Mouse (Mus musculus): ENCODE results near the gene Ifngr1. TPM values are rescaled to one million over a fixed set of nuclear protein-coding genes. Genes with fewer than 3 reads are reported as not detected.

Ifngr1 gene
- polyA plus RNA-seq (2012; rRNA removed): 16.0 and 17.0 TPM in 2 replicates

DNA sequence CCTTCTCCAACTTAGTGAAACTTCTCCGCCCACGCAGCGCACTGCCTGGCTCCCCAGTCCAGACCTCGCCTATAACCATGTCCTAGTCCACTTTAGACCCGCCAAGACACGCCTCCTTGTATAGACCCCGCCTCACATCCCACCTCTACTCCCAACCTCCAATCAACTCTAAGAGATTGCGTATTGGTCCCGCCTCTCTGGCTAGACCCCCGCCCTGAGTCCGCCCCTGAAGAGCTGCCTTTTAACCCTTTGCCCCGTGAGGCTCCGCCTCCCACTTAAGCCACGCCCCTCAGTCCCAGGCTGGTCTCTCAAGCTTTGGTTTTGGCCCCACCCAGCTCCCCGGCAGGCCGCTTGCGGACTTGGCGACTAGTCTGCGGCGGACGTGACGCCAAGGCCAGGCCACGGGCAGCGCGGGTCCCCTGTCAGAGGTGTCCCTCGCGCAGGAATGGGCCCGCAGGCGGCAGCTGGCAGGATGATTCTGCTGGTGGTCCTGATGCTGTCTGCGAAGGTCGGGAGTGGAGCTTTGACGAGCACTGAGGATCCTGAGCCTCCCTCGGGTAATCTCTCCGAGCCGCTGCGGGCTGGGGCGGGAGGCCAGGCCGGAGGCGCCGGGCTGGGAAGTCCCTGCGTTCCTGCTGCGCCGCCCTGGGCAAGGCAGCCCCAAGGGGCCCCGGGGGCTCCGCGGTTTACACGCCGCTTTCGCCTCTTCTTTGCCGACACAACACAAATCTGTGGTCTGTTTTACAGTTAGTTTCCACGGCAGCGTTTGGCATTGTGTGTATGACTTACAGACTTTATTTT lies at the start of gene Ifngr1:
Gene Ifngr1, plus strand, starts transcription at position 309 of the 801 bp plus-strand sequence.
- no peaks in the 10 kb centered on the region for H3K27me3 ChIP-seq (ENCODE audit: control insufficient read depth, insufficient read depth, low read length)
- under 1% methylated on average over 52 of the region's 52 CpGs for WGBS
- H3K4me3 ChIP-seq (replicated peaks; ENCODE audit: insufficient read depth, low read depth, low read length): peak within 1 kb of the TSS; percentile 78
- peaks cover 5% of the 10 kb centered on the region; the same call in 1 of the 2 replicates for H3K4me1 ChIP-seq (ENCODE audit: control insufficient read depth, insufficient read depth, low read length)
- DNase-seq: peak; percentile 98 to 99
- TF ChIP-seq CTCF (IDR thresholded peaks at IDR 0.05; ENCODE audit: borderline replicate concordance, insufficient read depth, low read depth, low read length) (no peak), POLR2A (IDR thresholded peaks at IDR 0.05; ENCODE audit: borderline replicate concordance, insufficient read depth, low read length) (peak; percentile 63; the same call in 1 of the 2 replicates)
- H3K27ac ChIP-seq (ENCODE audit: insufficient read depth, low read length): no peak within 1 kb of the TSS

DNA sequence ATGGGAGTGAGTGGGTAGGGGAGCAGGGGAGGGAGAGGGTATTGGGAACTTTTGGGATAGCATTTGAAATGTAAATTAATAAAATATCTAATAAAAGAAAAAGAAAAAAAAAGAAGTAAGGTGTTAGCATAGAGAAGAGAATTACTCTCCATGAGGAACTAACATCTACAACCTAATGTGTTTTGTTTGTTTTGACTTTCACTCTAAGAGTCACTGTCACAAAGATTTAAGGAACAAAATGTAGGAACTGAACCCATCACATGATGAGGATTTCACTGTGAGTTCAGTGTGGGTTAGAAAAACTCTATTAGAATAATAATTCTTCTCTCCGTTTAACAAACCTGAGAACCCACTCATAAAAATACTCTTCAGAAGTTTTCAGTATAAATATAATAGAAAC lies 44.9 kb upstream of the Ifngr1 start:
- H3K4me3 ChIP-seq (replicated peaks; ENCODE audit: insufficient read depth, low read depth, low read length): no peak overlapping the region
- no peaks in the 10 kb centered on the region for H3K4me1 ChIP-seq (ENCODE audit: control insufficient read depth, insufficient read depth, low read length)
- H3K27me3 ChIP-seq (ENCODE audit: control insufficient read depth, insufficient read depth, low read length): no peaks in the 10 kb centered on the region
- no peak overlapping the region for H3K27ac ChIP-seq (ENCODE audit: insufficient read depth, low read length)
- TF ChIP-seq POLR2A (IDR thresholded peaks at IDR 0.05; ENCODE audit: borderline replicate concordance, insufficient read depth, low read length): no peak
- WGBS: 98% methylated on average over 1 of the region's 1 CpGs
- no peak for DNase-seq

DNA sequence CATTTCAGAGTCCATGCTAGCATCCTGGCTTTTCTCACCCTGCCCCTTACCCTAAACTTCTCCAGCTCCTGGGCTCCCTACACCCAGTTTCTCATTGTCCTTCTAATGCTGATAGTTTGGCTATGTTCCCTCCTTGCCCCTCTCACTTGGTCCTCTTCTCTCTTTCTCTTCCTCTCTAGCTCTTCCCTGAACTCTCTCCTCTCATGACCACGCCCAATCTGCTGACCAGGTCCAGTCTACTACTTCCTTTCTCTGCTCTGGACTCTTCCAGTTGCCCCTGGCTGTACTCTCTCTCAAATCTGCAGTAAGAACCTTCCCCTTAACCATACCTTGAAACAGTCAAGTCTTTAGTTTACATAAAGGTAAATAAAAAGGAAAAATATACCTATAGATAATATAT lies 43.7 kb upstream of the Ifngr1 start:
- no peaks in the 10 kb centered on the region for H3K27me3 ChIP-seq (ENCODE audit: control insufficient read depth, insufficient read depth, low read length)
- no peaks in the 10 kb centered on the region for H3K4me1 ChIP-seq (ENCODE audit: control insufficient read depth, insufficient read depth, low read length)
- no peak for DNase-seq
- H3K27ac ChIP-seq (ENCODE audit: insufficient read depth, low read length): no peak overlapping the region
- TF ChIP-seq POLR2A (IDR thresholded peaks at IDR 0.05; ENCODE audit: borderline replicate concordance, insufficient read depth, low read length) (no peak), CTCF (IDR thresholded peaks at IDR 0.05; ENCODE audit: borderline replicate concordance, insufficient read depth, low read depth, low read length) (no peak)
- H3K4me3 ChIP-seq (replicated peaks; ENCODE audit: insufficient read depth, low read depth, low read length): no peak overlapping the region
- WGBS: 57% methylated on average over 1 of the region's 1 CpGs

DNA sequence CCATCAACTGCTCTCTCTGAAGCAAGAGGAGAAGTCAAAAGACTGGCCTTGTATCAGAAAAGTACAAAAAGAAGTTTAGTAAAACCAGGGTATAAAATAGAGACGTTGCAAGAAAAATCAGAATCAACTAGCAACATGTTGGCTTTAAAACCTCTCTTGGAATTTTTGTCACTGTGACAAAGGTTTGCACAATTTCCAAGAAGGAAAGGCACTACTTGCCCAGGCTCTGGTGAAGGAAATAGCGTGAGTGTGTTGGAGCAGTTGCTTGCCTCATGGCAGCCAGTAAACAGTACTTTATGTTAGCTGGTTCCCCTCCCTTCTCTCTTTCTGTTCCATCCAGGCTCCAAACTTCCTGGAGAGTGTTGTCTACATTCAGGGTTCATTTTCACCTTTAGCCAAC lies 43.3 kb upstream of the Ifngr1 start:
- Histone ChIP-seq H3K27me3 (ENCODE audit: control insufficient read depth, insufficient read depth, low read length) (no peaks in the 10 kb centered on the region), H3K4me1 (ENCODE audit: control insufficient read depth, insufficient read depth, low read length) (no peaks in the 10 kb centered on the region), H3K27ac (ENCODE audit: insufficient read depth, low read length) (no peak overlapping the region), H3K4me3 (replicated peaks; ENCODE audit: insufficient read depth, low read depth, low read length) (no peak overlapping the region)
- 86% methylated on average over 2 of the region's 2 CpGs for WGBS
- TF ChIP-seq CTCF (IDR thresholded peaks at IDR 0.05; ENCODE audit: borderline replicate concordance, insufficient read depth, low read depth, low read length) (no peak), POLR2A (IDR thresholded peaks at IDR 0.05; ENCODE audit: borderline replicate concordance, insufficient read depth, low read length) (no peak)
- no peak for DNase-seq

DNA sequence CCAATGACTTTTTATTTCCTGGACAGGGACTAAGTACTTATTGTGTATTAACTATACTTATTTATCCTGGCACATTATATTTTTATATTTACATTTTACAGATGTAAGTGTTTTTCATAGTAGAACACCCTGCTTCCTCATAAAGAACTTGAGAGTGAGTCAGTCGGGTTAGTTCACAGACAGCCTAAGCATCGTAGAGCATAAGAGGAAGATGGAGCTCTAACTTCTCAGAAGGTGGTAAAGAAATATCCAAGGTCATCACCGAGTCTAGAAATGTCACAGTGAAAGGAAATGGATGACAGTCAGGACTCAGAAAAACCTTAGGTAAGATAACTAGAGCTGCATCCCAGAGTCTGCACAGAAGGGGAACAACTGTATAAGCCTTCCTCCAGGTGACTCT lies 40.2 kb upstream of the Ifngr1 start:
- Histone ChIP-seq H3K4me1 (ENCODE audit: control insufficient read depth, insufficient read depth, low read length) (no peaks in the 10 kb centered on the region), H3K27me3 (ENCODE audit: control insufficient read depth, insufficient read depth, low read length) (no peaks in the 10 kb centered on the region), H3K4me3 (replicated peaks; ENCODE audit: insufficient read depth, low read depth, low read length) (no peak overlapping the region), H3K27ac (ENCODE audit: insufficient read depth, low read length) (no peak overlapping the region)
- no peak for DNase-seq
- 86% methylated on average over 3 of the region's 3 CpGs for WGBS
- TF ChIP-seq POLR2A (IDR thresholded peaks at IDR 0.05; ENCODE audit: borderline replicate concordance, insufficient read depth, low read length) (no peak), CTCF (IDR thresholded peaks at IDR 0.05; ENCODE audit: borderline replicate concordance, insufficient read depth, low read depth, low read length) (no peak)

DNA sequence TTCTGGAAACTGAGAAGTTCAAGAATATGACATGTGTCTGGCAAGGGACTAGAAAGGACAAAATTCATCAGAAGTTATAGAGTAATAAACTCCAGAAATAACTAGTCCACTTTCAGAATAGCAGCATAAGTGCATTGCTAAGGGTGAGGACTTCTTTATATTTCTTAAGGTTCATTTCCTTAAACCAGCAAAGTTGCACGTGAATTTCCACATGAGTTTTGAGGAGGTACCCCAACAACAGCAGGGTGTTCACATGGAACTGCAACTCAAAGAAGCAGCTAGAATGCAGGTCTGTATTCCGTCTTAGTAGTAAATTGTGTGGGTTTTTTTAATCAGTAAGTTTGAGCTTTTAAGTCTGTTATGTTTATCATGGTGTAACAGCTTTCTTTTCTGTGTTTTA lies 37.9 kb upstream of the Ifngr1 start:
- no peak overlapping the region for H3K27ac ChIP-seq (ENCODE audit: insufficient read depth, low read length)
- no peak for DNase-seq
- 81% methylated on average over 2 of the region's 2 CpGs for WGBS
- no peaks in the 10 kb centered on the region for H3K4me1 ChIP-seq (ENCODE audit: control insufficient read depth, insufficient read depth, low read length)
- TF ChIP-seq CTCF (IDR thresholded peaks at IDR 0.05; ENCODE audit: borderline replicate concordance, insufficient read depth, low read depth, low read length) (no peak), POLR2A (IDR thresholded peaks at IDR 0.05; ENCODE audit: borderline replicate concordance, insufficient read depth, low read length) (no peak)
- H3K4me3 ChIP-seq (replicated peaks; ENCODE audit: insufficient read depth, low read depth, low read length): no peak overlapping the region
- no peaks in the 10 kb centered on the region for H3K27me3 ChIP-seq (ENCODE audit: control insufficient read depth, insufficient read depth, low read length)

DNA sequence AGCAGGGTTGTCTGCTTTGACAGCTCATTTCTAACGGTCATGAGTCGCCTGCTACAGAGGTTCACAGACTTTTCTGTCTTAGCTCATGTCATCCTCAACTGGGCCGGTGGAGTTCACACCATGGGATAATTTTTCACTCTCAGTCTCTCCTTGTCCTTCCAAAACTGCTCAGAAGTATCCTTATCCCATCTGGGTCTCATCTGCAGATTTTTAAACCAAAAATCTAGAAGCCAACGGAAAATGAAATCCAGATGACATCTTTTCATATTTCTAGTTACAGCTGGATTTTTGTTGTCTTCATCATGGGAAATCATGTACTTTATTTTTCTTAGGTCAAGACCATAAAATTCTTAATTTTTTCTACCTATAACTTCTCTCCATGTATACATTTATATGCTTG lies 34.1 kb upstream of the Ifngr1 start:
- Histone ChIP-seq H3K4me3 (replicated peaks; ENCODE audit: insufficient read depth, low read depth, low read length) (no peak overlapping the region), H3K27ac (ENCODE audit: insufficient read depth, low read length) (no peak overlapping the region), H3K27me3 (ENCODE audit: control insufficient read depth, insufficient read depth, low read length) (no peaks in the 10 kb centered on the region), H3K4me1 (ENCODE audit: control insufficient read depth, insufficient read depth, low read length) (no peaks in the 10 kb centered on the region)
- WGBS: 93% methylated on average over 4 of the region's 4 CpGs
- DNase-seq: no peak
- TF ChIP-seq POLR2A (IDR thresholded peaks at IDR 0.05; ENCODE audit: borderline replicate concordance, insufficient read depth, low read length): no peak
- TF ChIP-seq CTCF (IDR thresholded peaks at IDR 0.05; ENCODE audit: borderline replicate concordance, insufficient read depth, low read depth, low read length): no peak

DNA sequence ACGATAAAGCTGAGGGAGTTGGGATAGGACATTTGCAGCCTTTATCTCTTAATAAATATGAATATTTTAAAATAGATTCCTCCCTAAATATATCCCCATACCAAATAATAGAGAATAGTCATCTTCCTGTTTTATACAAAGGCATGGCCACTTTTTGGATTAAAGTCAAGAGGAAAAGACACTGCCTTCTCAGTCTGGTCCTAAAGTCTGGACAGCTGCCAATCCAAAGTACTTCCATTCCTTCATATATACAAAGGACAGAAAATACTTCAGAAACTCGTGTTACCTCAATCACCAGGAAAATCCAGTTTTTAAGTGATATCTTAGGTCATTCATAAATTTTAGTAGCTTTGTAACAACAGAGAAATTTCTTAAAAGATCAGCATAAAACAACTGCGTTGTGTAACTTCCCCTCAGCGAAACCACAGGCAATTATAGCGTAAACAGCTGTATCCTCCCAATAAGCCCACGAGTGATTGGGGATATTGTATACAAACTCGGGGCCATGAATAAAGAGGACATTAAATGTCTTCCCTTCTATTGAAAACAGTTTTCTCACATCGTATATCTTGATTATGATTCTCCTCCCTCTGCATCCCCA lies 32.1 kb upstream of the Ifngr1 start:
- Histone ChIP-seq H3K27me3 (ENCODE audit: control insufficient read depth, insufficient read depth, low read length) (no peaks in the 10 kb centered on the region), H3K4me3 (replicated peaks; ENCODE audit: insufficient read depth, low read depth, low read length) (no peak overlapping the region), H3K4me1 (ENCODE audit: control insufficient read depth, insufficient read depth, low read length) (no peaks in the 10 kb centered on the region), H3K27ac (ENCODE audit: insufficient read depth, low read length) (no peak overlapping the region)
- 77% methylated on average over 8 of the region's 8 CpGs for WGBS
- no peak for TF ChIP-seq POLR2A (IDR thresholded peaks at IDR 0.05; ENCODE audit: borderline replicate concordance, insufficient read depth, low read length)
- TF ChIP-seq CTCF (IDR thresholded peaks at IDR 0.05; ENCODE audit: borderline replicate concordance, insufficient read depth, low read depth, low read length): no peak
- no peak for DNase-seq

Measured in cerebellum, adult 2 months (tissue).